Mouse (Mus musculus): Measurements from ENCODE around the gene Snap47. TPM values are rescaled to one million over a fixed set of nuclear protein-coding genes. Genes with fewer than 3 reads are reported as not detected.

Gene Snap47
- total RNA-seq, 1 experiment, result 60.5 TPM

GRCm38 (mm10) chr11:59364417-59364816, 86.6 kb downstream of the Snap47 start:
- Histone ChIP-seq H3K4me1 (ENCODE audit: control insufficient read depth in 2 of 2, insufficient read depth in 2 of 2, low read length in 2 of 2, poor library complexity in 1 of 2) (no peaks in the 10 kb centered on the region), H3K36me3 (ENCODE audit: control insufficient read depth, insufficient read depth, low read length, poor library complexity, severe bottlenecking) (no peaks in the 10 kb centered on the region), H3K9me3 (ENCODE audit: control insufficient read depth, insufficient read depth, low read depth, low read length) (no peaks in the 10 kb centered on the region), H3K4me3 (ENCODE audit: insufficient read depth in 1 of 2, low read depth in 1 of 2, low read length in 2 of 2, poor library complexity in 1 of 2, severe bottlenecking in 1 of 2) (no peak overlapping the region), H3K27ac (ENCODE audit: insufficient read depth, low read depth, low read length, poor library complexity, severe bottlenecking) (no peak overlapping the region), H3K9ac (ENCODE audit: insufficient read depth, low read depth, low read length, poor library complexity, severe bottlenecking) (no peak overlapping the region)
- TF ChIP-seq CHD2 (IDR thresholded peaks at IDR 0.05; ENCODE audit: low read depth, low read length), result no peak
- no peak for TF ChIP-seq MAFK (IDR thresholded peaks at IDR 0.05; ENCODE audit: insufficient read depth, low read depth, low read length)
- TF ChIP-seq ZNF384 (IDR thresholded peaks at IDR 0.05; ENCODE audit: low read depth, low read length), result no peak
- no peak for TF ChIP-seq HCFC1 (IDR thresholded peaks at IDR 0.05; ENCODE audit: borderline replicate concordance, insufficient read depth, low read length)
- in situ Hi-C loops (cut with MboI; ENCODE audit: low sequenced_read_pairs in 2 of 2, unreplicated experiment in 2 of 2), result no loop called here
- no peak for DNase-seq (ENCODE audit: low read depth, low spot score)

GRCm38 (mm10) chr11:59364007-59364406, 87.0 kb downstream of the Snap47 start:
- no peak for TF ChIP-seq ZNF384 (IDR thresholded peaks at IDR 0.05; ENCODE audit: low read depth, low read length)
- TF ChIP-seq CHD2 (IDR thresholded peaks at IDR 0.05; ENCODE audit: low read depth, low read length), result no peak
- no peak for TF ChIP-seq ZC3H11A (IDR thresholded peaks at IDR 0.05; ENCODE audit: borderline replicate concordance, low read depth, low read length)
- no peak for TF ChIP-seq MAFK (IDR thresholded peaks at IDR 0.05; ENCODE audit: insufficient read depth, low read depth, low read length)
- TF ChIP-seq HCFC1 (IDR thresholded peaks at IDR 0.05; ENCODE audit: borderline replicate concordance, insufficient read depth, low read length), result no peak
- Histone ChIP-seq H3K27ac (ENCODE audit: insufficient read depth, low read depth, low read length, poor library complexity, severe bottlenecking) (no peak overlapping the region), H3K9ac (ENCODE audit: insufficient read depth, low read depth, low read length, poor library complexity, severe bottlenecking) (no peak overlapping the region), H3K36me3 (ENCODE audit: control insufficient read depth, insufficient read depth, low read length, poor library complexity, severe bottlenecking) (no peaks in the 10 kb centered on the region), H3K9me3 (ENCODE audit: control insufficient read depth, insufficient read depth, low read depth, low read length) (no peaks in the 10 kb centered on the region), H3K4me1 (ENCODE audit: control insufficient read depth in 2 of 2, insufficient read depth in 2 of 2, low read length in 2 of 2, poor library complexity in 1 of 2) (no peaks in the 10 kb centered on the region), H3K4me3 (ENCODE audit: insufficient read depth in 1 of 2, low read depth in 1 of 2, low read length in 2 of 2, poor library complexity in 1 of 2, severe bottlenecking in 1 of 2) (no peak overlapping the region)
- in situ Hi-C loops (cut with MboI; ENCODE audit: low sequenced_read_pairs in 2 of 2, unreplicated experiment in 2 of 2), result no loop called here
- no peak for DNase-seq (ENCODE audit: low read depth, low spot score)

GRCm38 (mm10) chr11:59361291-59361690, 89.7 kb downstream of the Snap47 start:
- Histone ChIP-seq H3K27ac (ENCODE audit: insufficient read depth, low read depth, low read length, poor library complexity, severe bottlenecking) (no peak overlapping the region), H3K9me3 (ENCODE audit: control insufficient read depth, insufficient read depth, low read depth, low read length) (no peaks in the 10 kb centered on the region), H3K4me1 (ENCODE audit: control insufficient read depth in 2 of 2, insufficient read depth in 2 of 2, low read length in 2 of 2, poor library complexity in 1 of 2) (no peaks in the 10 kb centered on the region), H3K9ac (ENCODE audit: insufficient read depth, low read depth, low read length, poor library complexity, severe bottlenecking) (no peak overlapping the region), H3K36me3 (ENCODE audit: control insufficient read depth, insufficient read depth, low read length, poor library complexity, severe bottlenecking) (no peaks in the 10 kb centered on the region), H3K4me3 (ENCODE audit: insufficient read depth in 1 of 2, low read depth in 1 of 2, low read length in 2 of 2, poor library complexity in 1 of 2, severe bottlenecking in 1 of 2) (no peak overlapping the region)
- no peak for TF ChIP-seq MAFK (IDR thresholded peaks at IDR 0.05; ENCODE audit: insufficient read depth, low read depth, low read length)
- TF ChIP-seq ZNF384 (IDR thresholded peaks at IDR 0.05; ENCODE audit: low read depth, low read length), result no peak
- TF ChIP-seq CHD2 (IDR thresholded peaks at IDR 0.05; ENCODE audit: low read depth, low read length), result no peak
- no peak for TF ChIP-seq HCFC1 (IDR thresholded peaks at IDR 0.05; ENCODE audit: borderline replicate concordance, insufficient read depth, low read length)
- no peak for TF ChIP-seq ZC3H11A (IDR thresholded peaks at IDR 0.05; ENCODE audit: borderline replicate concordance, low read depth, low read length)
- DNase-seq (ENCODE audit: low read depth, low spot score), result no peak
- in situ Hi-C loops (cut with MboI; ENCODE audit: low sequenced_read_pairs in 2 of 2, unreplicated experiment in 2 of 2), result no loop called here

Other genes starting within 250 kb of the Snap47 start
- 66.4 TPM in 2 replicates for gene Mrpl55, start 248.7 kb downstream of the Snap47 start, total RNA-seq (2012; rRNA removed)
- 14.4 and 15.5 TPM in 2 replicates for gene 2310033P09Rik, start 242.9 kb downstream of the Snap47 start, total RNA-seq (2012; rRNA removed)
- 277 and 347 TPM in 2 replicates for gene Arf1, start 222.9 kb downstream of the Snap47 start, total RNA-seq (2012; rRNA removed)
- gene Wnt3a, start 160.4 kb downstream of the Snap47 start, total RNA-seq (2012; rRNA removed), result 0.85 and 1.8 TPM in 2 replicates
- 3.0 and 5.8 TPM in 2 replicates for gene Wnt9a, start 144.3 kb downstream of the Snap47 start, total RNA-seq (2012; rRNA removed)
- 0.53 and 1.5 TPM in 2 replicates for gene Prss38, start 75.5 kb downstream of the Snap47 start, total RNA-seq (2012; rRNA removed)
- gene Jmjd4, start 1.1 kb downstream of the Snap47 start, total RNA-seq (2012; rRNA removed), result 14.1 and 14.7 TPM in 2 replicates
- 4.8 and 5.9 TPM in 2 replicates for gene Zfp867, start 21.3 kb upstream of the Snap47 start, total RNA-seq (2012; rRNA removed)
- gene Zkscan17, start 75.6 kb upstream of the Snap47 start, total RNA-seq (2012; rRNA removed), result 22.5 and 22.6 TPM in 2 replicates
- 0.09 and 0.21 TPM in 2 replicates for gene Nlrp3, start 90.4 kb upstream of the Snap47 start, total RNA-seq (2012; rRNA removed)
- not detected in 2 replicates for gene Olfr222, start 125.0 kb upstream of the Snap47 start, total RNA-seq (2012; rRNA removed)
- gene Olfr223, start 142.1 kb upstream of the Snap47 start, total RNA-seq (2012; rRNA removed), result not detected in 2 replicates
- 112 and 138 TPM in 2 replicates for gene Mprip, start 210.1 kb upstream of the Snap47 start, total RNA-seq (2012; rRNA removed)

All from ES-E14 (cell line).